Mouse (Mus musculus): Measurements from ENCODE around the gene Esrrg. TPM values are rescaled to one million over a fixed set of nuclear protein-coding genes. Genes with fewer than 3 reads are reported as not detected.

The Esrrg gene
- polyA plus RNA-seq, 1 experiment from 2014 or later: 23.5 TPM

DNA sequence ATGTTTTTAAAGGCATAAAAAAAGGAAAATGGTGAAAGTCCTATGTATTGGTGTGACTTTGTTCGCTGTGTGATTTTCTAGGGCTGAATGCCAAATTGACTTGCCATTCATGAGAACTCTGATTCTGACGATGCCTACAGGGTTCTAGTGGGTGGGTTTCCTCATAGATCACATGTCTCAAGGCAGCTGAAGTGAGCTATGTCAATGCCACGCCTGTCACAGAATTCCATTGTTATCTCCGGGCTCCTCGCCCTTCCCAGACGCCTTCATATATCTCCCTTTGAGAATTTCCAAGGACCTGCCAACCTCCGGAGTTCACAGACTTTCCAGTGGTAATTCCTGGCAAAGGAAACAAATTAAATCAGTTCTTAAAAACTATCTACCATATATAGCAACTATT is 493.2 kb downstream of the Esrrg start:
- H3K9ac ChIP-seq (ENCODE audit: low read length): no peak overlapping the region
- no peak overlapping the region for H3K4me2 ChIP-seq (ENCODE audit: low read depth, low read length)
- WGBS: 23% methylated on average over 7 of the region's 7 CpGs
- H3K27ac ChIP-seq (ENCODE audit: low read length): peak overlapping the region; percentile 61
- no peak overlapping the region for H3K4me3 ChIP-seq (ENCODE audit: low read length)
- H3K27me3 ChIP-seq (ENCODE audit: control insufficient read depth, insufficient read depth, low read length): no peaks in the 10 kb centered on the region
- ATAC-seq (replicated peaks; ENCODE audit: extremely low read depth, insufficient read depth, low FRiP score): no peak
- H3K4me1 ChIP-seq (ENCODE audit: control insufficient read depth, insufficient read depth, low read length): peaks cover 26% of the 10 kb centered on the region
- no peaks in the 10 kb centered on the region for H3K36me3 ChIP-seq (ENCODE audit: control insufficient read depth, insufficient read depth)
- H3K9me3 ChIP-seq (replicated peaks; ENCODE audit: control insufficient read depth, low read length): no peaks in the 10 kb centered on the region

DNA sequence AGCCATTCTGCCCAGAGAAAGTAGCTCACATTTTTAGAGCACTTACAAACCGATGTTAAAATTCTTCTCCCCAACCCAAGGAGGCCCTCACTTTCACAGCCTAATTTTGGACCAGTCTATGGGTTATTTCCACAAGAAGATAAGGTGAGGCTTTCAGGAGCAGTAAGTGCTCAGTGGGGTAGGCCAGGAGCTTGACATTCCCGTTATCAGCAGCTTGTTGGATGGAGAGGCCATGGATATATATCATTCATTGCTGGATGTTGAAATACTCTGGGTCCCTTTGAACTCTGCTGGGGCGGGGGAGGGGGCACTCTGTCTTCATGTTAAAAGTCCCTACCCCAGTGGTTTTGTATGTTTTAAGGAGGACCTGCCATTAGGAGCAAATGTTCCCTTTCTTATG is 494.6 kb downstream of the Esrrg start:
- Histone ChIP-seq H3K4me3 (ENCODE audit: low read length) (no peak overlapping the region), H3K4me1 (ENCODE audit: control insufficient read depth, insufficient read depth, low read length) (peaks cover 34% of the 10 kb centered on the region), H3K27me3 (ENCODE audit: control insufficient read depth, insufficient read depth, low read length) (no peaks in the 10 kb centered on the region), H3K27ac (ENCODE audit: low read length) (peak overlapping the region; percentile 66), H3K4me2 (ENCODE audit: low read depth, low read length) (peak overlapping the region; percentile 39), H3K9me3 (replicated peaks; ENCODE audit: control insufficient read depth, low read length) (no peaks in the 10 kb centered on the region), H3K36me3 (ENCODE audit: control insufficient read depth, insufficient read depth) (no peaks in the 10 kb centered on the region), H3K9ac (ENCODE audit: low read length) (no peak overlapping the region)
- 19% methylated on average over 3 of the region's 3 CpGs for WGBS
- peak; percentile 74 for ATAC-seq (replicated peaks; ENCODE audit: extremely low read depth, insufficient read depth, low FRiP score)

DNA sequence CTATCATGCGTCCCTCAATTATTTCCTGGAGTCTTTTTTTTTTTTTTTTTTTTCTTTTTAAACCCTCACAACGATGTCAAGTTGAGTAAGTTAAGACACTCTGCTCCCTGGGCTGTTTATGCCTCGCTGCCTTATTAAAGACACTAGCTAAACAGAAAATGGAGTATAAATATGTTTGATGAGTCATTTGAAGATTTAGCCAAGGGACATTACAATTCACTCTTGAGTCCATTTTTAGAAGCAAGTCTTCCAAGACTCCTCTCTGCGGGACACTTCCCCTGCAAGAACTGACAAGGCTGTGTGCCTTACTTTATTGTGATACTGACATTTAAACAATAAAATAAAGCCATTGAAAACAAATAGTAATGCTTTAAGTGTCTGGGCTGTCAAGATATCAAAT is 496.9 kb downstream of the Esrrg start:
- no peaks in the 10 kb centered on the region for H3K27me3 ChIP-seq (ENCODE audit: control insufficient read depth, insufficient read depth, low read length)
- no peaks in the 10 kb centered on the region for H3K9me3 ChIP-seq (replicated peaks; ENCODE audit: control insufficient read depth, low read length)
- H3K4me3 ChIP-seq (ENCODE audit: low read length): no peak overlapping the region
- H3K4me2 ChIP-seq (ENCODE audit: low read depth, low read length): no peak overlapping the region
- no peak overlapping the region for H3K27ac ChIP-seq (ENCODE audit: low read length)
- H3K9ac ChIP-seq (ENCODE audit: low read length): no peak overlapping the region
- no peaks in the 10 kb centered on the region for H3K36me3 ChIP-seq (ENCODE audit: control insufficient read depth, insufficient read depth)
- WGBS: 65% methylated on average over 4 of the region's 4 CpGs
- H3K4me1 ChIP-seq (ENCODE audit: control insufficient read depth, insufficient read depth, low read length): peaks cover 37% of the 10 kb centered on the region
- no peak for ATAC-seq (replicated peaks; ENCODE audit: extremely low read depth, insufficient read depth, low FRiP score)

DNA sequence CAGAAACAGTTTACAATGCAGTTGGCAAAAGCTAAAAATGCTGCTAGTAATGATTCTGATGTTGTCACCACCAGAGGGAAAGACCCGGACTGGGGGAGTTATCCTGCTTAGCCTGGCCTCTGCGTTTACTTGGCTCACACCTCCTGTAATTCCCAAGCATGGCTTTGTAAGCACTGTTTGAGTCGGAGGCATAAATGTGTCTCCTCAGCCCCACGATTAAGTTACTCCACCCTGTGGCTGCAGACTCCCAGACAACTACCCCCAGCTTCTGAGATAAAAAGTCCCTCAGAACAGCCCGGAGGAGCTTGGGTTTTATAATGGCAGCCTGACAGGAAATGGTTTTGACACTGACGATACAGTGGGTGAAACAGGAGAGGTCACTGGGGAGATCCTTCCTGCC is 499.4 kb downstream of the Esrrg start:
- WGBS: 9% methylated on average over 6 of the region's 6 CpGs
- Histone ChIP-seq H3K27me3 (ENCODE audit: control insufficient read depth, insufficient read depth, low read length) (no peaks in the 10 kb centered on the region), H3K4me2 (ENCODE audit: low read depth, low read length) (0 out of 2 replicates have a peak overlapping the region, but pooled peaks have one; percentile 5), H3K27ac (ENCODE audit: low read length) (peak overlapping the region; percentile 4; the same call in 1 of the 2 replicates), H3K36me3 (ENCODE audit: control insufficient read depth, insufficient read depth) (no peaks in the 10 kb centered on the region), H3K9me3 (replicated peaks; ENCODE audit: control insufficient read depth, low read length) (no peaks in the 10 kb centered on the region), H3K4me1 (ENCODE audit: control insufficient read depth, insufficient read depth, low read length) (peaks cover 36% of the 10 kb centered on the region), H3K9ac (ENCODE audit: low read length) (no peak overlapping the region), H3K4me3 (ENCODE audit: low read length) (no peak overlapping the region)
- ATAC-seq (replicated peaks; ENCODE audit: extremely low read depth, insufficient read depth, low FRiP score): no peak

DNA sequence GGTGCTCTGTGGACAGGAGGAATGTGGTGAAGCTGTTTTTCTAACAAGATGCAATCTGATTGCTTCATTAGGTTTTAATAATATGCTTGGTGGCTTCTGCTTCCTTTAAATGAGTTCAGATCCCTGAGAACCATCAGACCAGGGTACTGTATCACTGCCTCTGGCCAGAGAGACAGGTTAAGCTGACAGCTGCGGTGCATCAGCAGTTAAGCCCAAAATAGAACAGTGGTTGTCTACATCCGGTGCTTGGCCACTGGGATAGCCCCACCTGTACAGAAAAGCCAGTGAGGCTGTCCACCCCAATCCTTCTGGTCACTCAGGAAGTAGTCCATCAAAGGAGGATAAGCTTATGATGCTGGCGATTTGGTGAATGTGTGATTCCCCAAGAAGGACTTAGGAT is 503.0 kb downstream of the Esrrg start:
- Histone ChIP-seq H3K4me2 (ENCODE audit: low read depth, low read length) (no peak overlapping the region), H3K36me3 (ENCODE audit: control insufficient read depth, insufficient read depth) (no peaks in the 10 kb centered on the region), H3K27me3 (ENCODE audit: control insufficient read depth, insufficient read depth, low read length) (no peaks in the 10 kb centered on the region), H3K9ac (ENCODE audit: low read length) (no peak overlapping the region), H3K4me1 (ENCODE audit: control insufficient read depth, insufficient read depth, low read length) (peaks cover 18% of the 10 kb centered on the region), H3K27ac (ENCODE audit: low read length) (no peak overlapping the region), H3K4me3 (ENCODE audit: low read length) (no peak overlapping the region), H3K9me3 (replicated peaks; ENCODE audit: control insufficient read depth, low read length) (no peaks in the 10 kb centered on the region)
- ATAC-seq (replicated peaks; ENCODE audit: extremely low read depth, insufficient read depth, low FRiP score): no peak
- WGBS: 29% methylated on average over 3 of the region's 3 CpGs

DNA sequence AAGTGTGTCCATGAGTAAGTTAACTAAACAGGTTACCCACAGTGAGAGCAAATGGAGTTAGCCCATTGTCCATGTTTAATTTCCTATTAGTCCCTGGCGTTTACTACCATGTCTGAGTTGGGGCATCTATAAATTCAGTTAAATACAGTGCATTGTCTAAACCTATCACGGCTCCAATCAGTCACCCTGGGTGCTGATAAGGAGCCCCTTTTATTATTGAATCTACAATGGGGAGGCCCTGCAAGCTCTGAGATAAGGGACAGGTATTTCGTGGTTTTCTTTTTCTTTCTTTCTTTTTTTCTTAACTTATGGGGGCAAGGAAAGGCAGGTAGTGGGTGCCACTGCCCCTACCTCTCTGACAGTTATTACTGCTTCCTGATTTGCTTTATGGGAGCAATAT is 504.6 kb downstream of the Esrrg start:
- ATAC-seq (replicated peaks; ENCODE audit: extremely low read depth, insufficient read depth, low FRiP score): no peak
- H3K4me1 ChIP-seq (ENCODE audit: control insufficient read depth, insufficient read depth, low read length): peaks cover 20% of the 10 kb centered on the region
- H3K9ac ChIP-seq (ENCODE audit: low read length): no peak overlapping the region
- no peaks in the 10 kb centered on the region for H3K9me3 ChIP-seq (replicated peaks; ENCODE audit: control insufficient read depth, low read length)
- H3K4me3 ChIP-seq (ENCODE audit: low read length): no peak overlapping the region
- no peaks in the 10 kb centered on the region for H3K36me3 ChIP-seq (ENCODE audit: control insufficient read depth, insufficient read depth)
- no peaks in the 10 kb centered on the region for H3K27me3 ChIP-seq (ENCODE audit: control insufficient read depth, insufficient read depth, low read length)
- WGBS: 72% methylated on average over 3 of the region's 3 CpGs
- no peak overlapping the region for H3K27ac ChIP-seq (ENCODE audit: low read length)
- H3K4me2 ChIP-seq (ENCODE audit: low read depth, low read length): no peak overlapping the region

DNA sequence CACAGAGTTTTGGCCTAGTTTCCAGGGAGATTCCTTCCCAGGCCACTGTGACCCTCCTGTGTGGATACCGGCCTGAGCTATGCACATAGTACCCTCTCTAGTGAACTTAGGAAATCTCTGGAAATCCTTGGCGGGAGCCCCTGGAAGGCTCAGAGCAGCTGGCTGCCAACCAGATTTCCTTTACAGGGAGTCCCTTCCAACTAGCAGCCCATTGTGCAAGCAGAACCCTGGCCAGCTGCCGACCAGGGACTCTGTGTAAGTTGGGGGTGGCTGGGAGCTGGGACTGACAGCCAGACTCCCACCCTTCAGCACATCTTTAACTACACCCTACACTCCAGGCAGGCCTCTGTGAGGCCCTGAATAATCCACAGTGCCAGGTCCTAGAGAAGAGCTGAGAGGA is 509.5 kb downstream of the Esrrg start:
- no peaks in the 10 kb centered on the region for H3K36me3 ChIP-seq (ENCODE audit: control insufficient read depth, insufficient read depth)
- H3K4me1 ChIP-seq (ENCODE audit: control insufficient read depth, insufficient read depth, low read length): peaks cover 19% of the 10 kb centered on the region
- no peak overlapping the region for H3K4me3 ChIP-seq (ENCODE audit: low read length)
- H3K27me3 ChIP-seq (ENCODE audit: control insufficient read depth, insufficient read depth, low read length): no peaks in the 10 kb centered on the region
- no peak overlapping the region for H3K4me2 ChIP-seq (ENCODE audit: low read depth, low read length)
- H3K9ac ChIP-seq (ENCODE audit: low read length): no peak overlapping the region
- peak overlapping the region; percentile 81 for H3K27ac ChIP-seq (ENCODE audit: low read length)
- 4% methylated on average over 3 of the region's 3 CpGs for WGBS
- peak; percentile 95 for ATAC-seq (replicated peaks; ENCODE audit: extremely low read depth, insufficient read depth, low FRiP score)
- H3K9me3 ChIP-seq (replicated peaks; ENCODE audit: control insufficient read depth, low read length): no peaks in the 10 kb centered on the region

DNA sequence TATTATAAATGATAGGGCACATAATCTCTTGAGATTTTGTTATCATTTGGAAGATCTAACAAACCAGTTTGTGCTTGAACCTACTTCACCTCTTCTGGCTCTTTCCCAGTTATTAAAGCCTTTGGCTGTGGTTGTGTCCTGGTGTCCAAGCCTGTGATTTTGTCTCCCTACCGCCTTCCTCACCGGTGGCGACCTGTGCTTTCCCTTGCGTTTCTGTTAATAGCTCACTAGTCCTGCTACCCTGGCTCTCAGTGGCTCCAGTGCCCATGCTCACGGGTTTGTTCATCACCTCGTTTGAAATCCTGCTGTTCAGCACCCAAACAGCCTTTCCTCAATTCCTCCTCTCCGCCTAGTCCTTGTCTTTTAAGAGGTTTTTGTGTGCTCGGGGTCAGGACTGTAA is 511.2 kb downstream of the Esrrg start:
- no peak overlapping the region for H3K9ac ChIP-seq (ENCODE audit: low read length)
- no peaks in the 10 kb centered on the region for H3K27me3 ChIP-seq (ENCODE audit: control insufficient read depth, insufficient read depth, low read length)
- ATAC-seq (replicated peaks; ENCODE audit: extremely low read depth, insufficient read depth, low FRiP score): no peak
- H3K36me3 ChIP-seq (ENCODE audit: control insufficient read depth, insufficient read depth): no peaks in the 10 kb centered on the region
- H3K4me3 ChIP-seq (ENCODE audit: low read length): no peak overlapping the region
- H3K27ac ChIP-seq (ENCODE audit: low read length): no peak overlapping the region
- 71% methylated on average over 8 of the region's 8 CpGs for WGBS
- H3K9me3 ChIP-seq (replicated peaks; ENCODE audit: control insufficient read depth, low read length): no peaks in the 10 kb centered on the region
- peaks cover 19% of the 10 kb centered on the region for H3K4me1 ChIP-seq (ENCODE audit: control insufficient read depth, insufficient read depth, low read length)
- no peak overlapping the region for H3K4me2 ChIP-seq (ENCODE audit: low read depth, low read length)

DNA sequence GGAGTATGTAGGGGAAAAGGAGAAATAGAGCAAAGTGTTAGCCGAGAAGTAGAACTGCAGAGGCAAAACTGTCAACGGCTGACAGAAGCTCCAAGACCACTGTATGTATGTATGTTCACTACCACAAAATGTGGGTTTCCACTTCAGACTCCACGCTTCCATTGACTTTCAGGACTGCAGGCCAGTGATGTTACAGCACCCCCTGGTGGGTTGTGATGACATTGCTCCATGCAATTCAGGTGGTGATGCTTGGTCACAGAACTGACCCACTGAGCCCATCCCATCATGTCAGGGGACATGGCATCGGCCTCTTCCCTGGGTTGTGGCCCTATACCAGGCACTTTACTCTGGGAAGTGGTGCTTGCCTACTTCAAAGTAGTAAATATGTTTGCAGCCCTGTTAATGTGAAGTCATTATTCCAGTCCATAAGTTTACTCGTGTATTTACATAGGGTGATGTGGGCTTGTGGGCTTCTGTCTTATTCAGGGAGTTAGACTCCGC is 517.0 kb downstream of the Esrrg start:
- Histone ChIP-seq H3K4me3 (ENCODE audit: low read length) (no peak overlapping the region), H3K4me1 (ENCODE audit: control insufficient read depth, insufficient read depth, low read length) (no peaks in the 10 kb centered on the region), H3K9ac (ENCODE audit: low read length) (no peak overlapping the region), H3K9me3 (replicated peaks; ENCODE audit: control insufficient read depth, low read length) (no peaks in the 10 kb centered on the region), H3K27ac (ENCODE audit: low read length) (no peak overlapping the region), H3K4me2 (ENCODE audit: low read depth, low read length) (no peak overlapping the region), H3K27me3 (ENCODE audit: control insufficient read depth, insufficient read depth, low read length) (no peaks in the 10 kb centered on the region), H3K36me3 (ENCODE audit: control insufficient read depth, insufficient read depth) (no peaks in the 10 kb centered on the region)
- 92% methylated on average over 6 of the region's 6 CpGs for WGBS
- no peak for ATAC-seq (replicated peaks; ENCODE audit: extremely low read depth, insufficient read depth, low FRiP score)

Data from heart, embryonic 16.5 days (tissue).